Mouse (Mus musculus) MEL (cell line): ENCODE measurements around the gene Cenpp. TPM values are rescaled to one million over a fixed set of nuclear protein-coding genes. Genes with fewer than 3 reads are reported as not detected.
A peak's percentile ranks its signal among the peaks of the same experiment; 100 is the strongest.

Experiments used
- DNase-seq: peaks from one replicate; pipeline ENCODE4 v3.0.0; 2011; ENCODE audit warnings: low read depth, low spot score
- H3K27ac ChIP-seq: 2 replicates; pipeline ENCODE4 v1.5.1; 2012; ENCODE audit warnings: low read depth, mild to moderate bottlenecking, control low read depth, low read length, moderate library complexity; ENCODE audit not compliant: control insufficient read depth
- H3K27me3 ChIP-seq, 2 experiments: fragments of 150-350 bp in 1 of 2; sonication (generic) in 1 of 2; 2 replicates each; pipeline ENCODE4 v1.6.1; 2012; ENCODE audit warnings: low read length in 2 of 2, mild to moderate bottlenecking in 2 of 2, improper control_type of control experiment in 1 of 2, moderate library complexity in 1 of 2; ENCODE audit not compliant: insufficient read depth in 2 of 2, control insufficient read depth in 1 of 2
- H3K36me3 ChIP-seq, 2 experiments: 2 replicates each; pipeline ENCODE4 v1.6.1; 2012 to 2014; ENCODE audit warnings: low read length in 2 of 2, improper control_type of control experiment in 1 of 2, inconsistent platforms in 1 of 2, mild to moderate bottlenecking in 1 of 2; ENCODE audit not compliant: insufficient read depth in 2 of 2, control insufficient read depth in 1 of 2
- H3K4me1 ChIP-seq, 2 experiments: fragments of 150-350 bp in 1 of 2; sonication (generic) in 1 of 2; 2 replicates each; pipeline ENCODE4 v1.6.1; 2012; ENCODE audit warnings: low read length in 2 of 2, improper control_type of control experiment in 1 of 2, mild to moderate bottlenecking in 1 of 2; ENCODE audit not compliant: insufficient read depth in 2 of 2, control insufficient read depth in 1 of 2
- H3K4me3 ChIP-seq, 2 experiments: fragments of 150-350 bp in 1 of 2; sonication (generic) in 1 of 2; 2 replicates each; pipeline ENCODE4 v1.5.1; 2012; ENCODE audit warnings: low read depth in 2 of 2, low read length in 2 of 2, mild to moderate bottlenecking in 2 of 2, moderate library complexity in 2 of 2, control low read depth in 1 of 2, improper control_type of control experiment in 1 of 2; ENCODE audit not compliant: control insufficient read depth in 1 of 2, insufficient read depth in 1 of 2
- H3K79me2 ChIP-seq: 2 replicates; pipeline ENCODE4 v1.6.1; 2012; ENCODE audit warnings: mild to moderate bottlenecking, low read length, moderate library complexity; ENCODE audit not compliant: control insufficient read depth, poor library complexity, insufficient read depth
- H3K9ac ChIP-seq: 2 replicates; pipeline ENCODE4 v1.6.1; 2012; ENCODE audit warnings: low read depth, mild to moderate bottlenecking, control low read depth, low read length, moderate library complexity; ENCODE audit not compliant: control insufficient read depth, poor library complexity, severe bottlenecking
- H3K9me3 ChIP-seq: fragments of 150-350 bp; sonication (generic); replicated peaks from 2 replicates; pipeline ENCODE4 v1.6.1; 2012; ENCODE audit warnings: mild to moderate bottlenecking, low read length, improper control_type of control experiment, moderate library complexity; ENCODE audit not compliant: insufficient read depth
- CHD2 ChIP-seq: IDR thresholded peaks from 2 replicates; pipeline ENCODE4 v1.6.1; 2011; ENCODE audit warnings: low read length, improper control_type of control experiment
- CTCF ChIP-seq, 3 experiments: IDR thresholded peaks in 2 of 3; conservative IDR thresholded peaks in 1 of 3; 2 replicates each; pipeline ENCODE4 v1.5.1; 2011 to 2012; ENCODE audit warnings: low read length in 3 of 3, low read depth in 2 of 3, mild to moderate bottlenecking in 2 of 3, improper control_type of control experiment in 1 of 3, inconsistent platforms in 1 of 3, mixed read lengths in 1 of 3, moderate library complexity in 1 of 3; ENCODE audit not compliant: control insufficient read depth in 1 of 3, insufficient read depth in 1 of 3, poor library complexity in 1 of 3, severe bottlenecking in 1 of 3
- ELF1 ChIP-seq: IDR thresholded peaks from 2 replicates; pipeline ENCODE4 v1.6.1; 2014; ENCODE audit warnings: low read depth, mild to moderate bottlenecking, inconsistent platforms, low read length, improper control_type of control experiment, moderate library complexity
- EP300 ChIP-seq, 2 experiments: IDR thresholded peaks; 2 replicates each; pipeline ENCODE4 v1.6.1; 2011; ENCODE audit warnings: improper control_type of control experiment in 2 of 2, low read length in 2 of 2, low read depth in 1 of 2, mild to moderate bottlenecking in 1 of 2
- ETS1 ChIP-seq: IDR thresholded peaks from 2 replicates; pipeline ENCODE4 v1.6.1; 2012; ENCODE audit warnings: low read depth, mild to moderate bottlenecking, inconsistent platforms, low read length, improper control_type of control experiment, moderate library complexity
- GATA1 ChIP-seq: IDR thresholded peaks from 2 replicates; pipeline ENCODE4 v1.6.1; 2011; ENCODE audit warnings: low read depth, low read length, improper control_type of control experiment
- HCFC1 ChIP-seq: IDR thresholded peaks from 2 replicates; pipeline ENCODE4 v1.6.1; 2012; ENCODE audit warnings: low read depth, mild to moderate bottlenecking, inconsistent platforms, low read length, improper control_type of control experiment, moderate library complexity
- JUND ChIP-seq: IDR thresholded peaks from 2 replicates; pipeline ENCODE4 v1.6.1; 2011; ENCODE audit warnings: low read depth, mild to moderate bottlenecking, improper control_type of control experiment, low read length
- KAT2A ChIP-seq: conservative IDR thresholded peaks from 2 replicates; pipeline ENCODE4 v1.6.1; 2012; ENCODE audit warnings: low read depth, low read length, improper control_type of control experiment, inconsistent platforms
- MAZ ChIP-seq: IDR thresholded peaks from 2 replicates; pipeline ENCODE4 v1.6.1; 2012; ENCODE audit warnings: low read depth, mild to moderate bottlenecking, inconsistent platforms, low read length, improper control_type of control experiment
- MEF2A ChIP-seq: IDR thresholded peaks from 2 replicates; pipeline ENCODE4 v1.6.1; 2014; ENCODE audit warnings: low read depth, mild to moderate bottlenecking, inconsistent platforms, low read length, improper control_type of control experiment; ENCODE audit not compliant: poor library complexity, insufficient replicate concordance, severe bottlenecking; ENCODE audit errors: extremely low read depth
- MYC ChIP-seq: IDR thresholded peaks from 2 replicates; pipeline ENCODE4 v1.6.1; 2011; ENCODE audit warnings: low read depth, mild to moderate bottlenecking, low read length, improper control_type of control experiment, moderate library complexity
- NELFE ChIP-seq: IDR thresholded peaks from 2 replicates; pipeline ENCODE4 v1.6.1; 2011; ENCODE audit warnings: low read depth, low read length, improper control_type of control experiment
- POLR2AphosphoS2 ChIP-seq: IDR thresholded peaks from 2 replicates; pipeline ENCODE4 v1.6.1; 2011; ENCODE audit warnings: low read length, improper control_type of control experiment
- RCOR1 ChIP-seq: IDR thresholded peaks from 2 replicates; pipeline ENCODE4 v1.6.1; 2012; ENCODE audit warnings: low read depth, mild to moderate bottlenecking, inconsistent platforms, low read length, improper control_type of control experiment
- SIN3A ChIP-seq: IDR thresholded peaks from 2 replicates; pipeline ENCODE4 v1.6.1; 2012; ENCODE audit warnings: low read length, improper control_type of control experiment, inconsistent platforms
- TAL1 ChIP-seq: IDR thresholded peaks from 2 replicates; pipeline ENCODE4 v1.6.1; 2012; ENCODE audit warnings: mild to moderate bottlenecking, inconsistent platforms, low read length, moderate library complexity, mixed read lengths
- TBP ChIP-seq: IDR thresholded peaks from 2 replicates; pipeline ENCODE4 v1.8.0; 2011; ENCODE audit warnings: low read depth, low read length, improper control_type of control experiment
- TCF12 ChIP-seq: IDR thresholded peaks from 2 replicates; pipeline ENCODE4 v1.6.1; 2014; ENCODE audit warnings: low read depth, mild to moderate bottlenecking, inconsistent platforms, low read length, improper control_type of control experiment, moderate library complexity
- USF1 ChIP-seq: IDR thresholded peaks from 2 replicates; pipeline ENCODE4 v1.6.1; 2014; ENCODE audit warnings: low read depth, mild to moderate bottlenecking, inconsistent platforms, low read length, improper control_type of control experiment, moderate library complexity
- USF2 ChIP-seq, 2 experiments: IDR thresholded peaks; 2 replicates each; pipeline ENCODE4 v1.6.1; 2011 to 2012; ENCODE audit warnings: improper control_type of control experiment in 2 of 2, low read length in 2 of 2, borderline replicate concordance in 1 of 2, inconsistent platforms in 1 of 2, low read depth in 1 of 2, mild to moderate bottlenecking in 1 of 2; ENCODE audit not compliant: insufficient read depth in 1 of 2
- ZKSCAN1 ChIP-seq: IDR thresholded peaks from 2 replicates; pipeline ENCODE4 v1.6.1; 2012; ENCODE audit warnings: low read depth, mild to moderate bottlenecking, inconsistent platforms, low read length, improper control_type of control experiment, moderate library complexity
- ZNF384 ChIP-seq: IDR thresholded peaks from 2 replicates; pipeline ENCODE4 v1.6.1; 2012; ENCODE audit warnings: low read depth, mild to moderate bottlenecking, inconsistent platforms, low read length, improper control_type of control experiment
- polyA plus RNA-seq, 2 experiments: library from polyadenylated mRNA; stranded (reverse) in 1 of 2; unstranded in 1 of 2; fragments of >175 nt in 1 of 2; fragments of >200 nt in 1 of 2; gene quantifications; 2 replicates each; pipeline versions ENCODE4 v1.2.1 to v1.2.4; 2012; ENCODE audit warnings: low replicate concordance in 2 of 2, low read depth in 1 of 2; ENCODE audit not compliant: insufficient read length in 2 of 2, insufficient read depth in 1 of 2, missing spikeins in 1 of 2
- total RNA-seq: library from RNA; depleted of rRNA; stranded (reverse); fragments of 300-350 nt; gene quantifications from 2 replicates; pipeline ENCODE4 v1.2.3, GENCODE M21; 2012

The Cenpp gene
- total and polyA plus RNA-seq, 3 experiments: 13.2 to 17.9 TPM; not detected in 1

GRCm38 (mm10) chr13:49681351-49682232 lies 29.0 kb upstream of the Cenpp start, which contains the start of gene Iars (continued):
- TF ChIP-seq CHD2 (peak; percentile 68; the same call in 1 of the 2 replicates), ETS1 (0 out of 2 replicates have a peak, but pooled peaks have one; percentile 7), NELFE (peak; percentile 90), TBP (peak; percentile 75)
- TF ChIP-seq, all 39 proteins: peak for 17

GRCm38 (mm10) chr13:49677793-49678192 lies 25.2 kb upstream of the Cenpp start:
- peak; percentile 28 for DNase-seq
- Histone ChIP-seq H3K27ac (no peak overlapping the region), H3K9me3 (no peaks in the 10 kb centered on the region), H3K79me2 (peaks cover 12% of the 10 kb centered on the region), H3K27me3 (no peaks in the 10 kb centered on the region), H3K9ac (no peak overlapping the region), H3K4me3 (no peak overlapping the region), H3K4me1 (no peaks in the 10 kb centered on the region)
- TF ChIP-seq USF2 (IDR thresholded peaks at IDR 0.05; ENCODE audit: borderline replicate concordance in 1 of 2, insufficient read depth in 1 of 2, low read depth in 1 of 2, low read length in 2 of 2) (no peak), CHD2 (no peak), KAT2A (no peak), EP300 (IDR thresholded peaks at IDR 0.05; ENCODE audit: low read depth in 1 of 2, low read length in 2 of 2) (peak in 1 of 2 experiments; percentile 17; a peak in 1 of 4 replicates), CTCF (IDR thresholded peaks at IDR 0.05 in 2 of 3, conservative IDR thresholded peaks at IDR 0.05 in 1 of 3; ENCODE audit: control insufficient read depth in 1 of 3, insufficient read depth in 1 of 3, low read depth in 2 of 3, low read length in 3 of 3, poor library complexity in 1 of 3, severe bottlenecking in 1 of 3) (no peak), ELF1 (no peak), MEF2A (no peak), HCFC1 (no peak), GATA1 (0 out of 2 replicates have a peak, but pooled peaks have one; percentile 22), JUND (no peak), ZKSCAN1 (no peak), ZNF384 (peak; percentile 9; the same call in 1 of the 2 replicates), POLR2AphosphoS2 (no peak), TCF12 (no peak), MAZ (no peak), MYC (no peak), TAL1 (no peak), RCOR1 (peak; percentile 90), SIN3A (no peak), USF1 (no peak)
- TF ChIP-seq, all 39 proteins: peak for 4
- H3K36me3 ChIP-seq: peaks cover 14 to 21% of the 10 kb centered on the region in 2 experiments
